Mouse (Mus musculus) liver, adult 2 months (tissue): ENCODE results near the gene Sh3pxd2a.

Experiments
- CTCF ChIP-seq: fragments of 200-500 bp; IDR thresholded peaks from 2 replicates; pipeline ENCODE4 v1.5.1; 2011; ENCODE audit warnings: low read depth, low read length, control low read depth
- POLR2A ChIP-seq: fragments of 200-500 bp; IDR thresholded peaks from 2 replicates; pipeline ENCODE4 v1.6.1; 2011; ENCODE audit warnings: low read length, control low read depth; ENCODE audit not compliant: insufficient read depth; ENCODE audit errors: extremely low read depth

DNA sequence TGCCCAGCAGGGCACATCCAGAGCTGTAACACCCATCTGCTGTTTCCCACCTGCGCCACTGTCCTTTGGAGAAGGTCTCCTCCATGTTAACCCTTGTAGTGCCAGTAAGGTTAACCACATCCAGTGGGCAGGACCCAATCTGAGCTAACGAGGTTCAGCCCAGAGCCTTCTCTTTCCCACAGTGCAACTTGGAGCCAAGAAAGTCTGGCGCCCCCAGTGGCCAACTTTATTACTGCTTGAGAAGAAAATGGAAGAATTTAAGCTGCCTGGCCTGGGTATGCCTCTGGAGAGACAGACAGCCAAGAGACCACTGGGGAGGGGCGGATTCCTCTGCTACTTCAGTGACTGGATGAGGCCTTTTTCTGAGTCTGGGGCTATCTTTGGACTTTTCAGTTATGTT lies 89.8 kb downstream of the Sh3pxd2a start:
- peak; percentile 70 for TF ChIP-seq CTCF
- no peak for TF ChIP-seq POLR2A
